Mouse (Mus musculus): ENCODE measurements around the gene Cep41. TPM values are rescaled to one million over a fixed set of nuclear protein-coding genes. Genes with fewer than 3 reads are reported as not detected.
A peak's percentile ranks its signal among the peaks of the same experiment; 100 is the strongest.

The Cep41 gene
- 6.6 TPM in 2 replicates for polyA plus RNA-seq (2012; rRNA removed)

DNA sequence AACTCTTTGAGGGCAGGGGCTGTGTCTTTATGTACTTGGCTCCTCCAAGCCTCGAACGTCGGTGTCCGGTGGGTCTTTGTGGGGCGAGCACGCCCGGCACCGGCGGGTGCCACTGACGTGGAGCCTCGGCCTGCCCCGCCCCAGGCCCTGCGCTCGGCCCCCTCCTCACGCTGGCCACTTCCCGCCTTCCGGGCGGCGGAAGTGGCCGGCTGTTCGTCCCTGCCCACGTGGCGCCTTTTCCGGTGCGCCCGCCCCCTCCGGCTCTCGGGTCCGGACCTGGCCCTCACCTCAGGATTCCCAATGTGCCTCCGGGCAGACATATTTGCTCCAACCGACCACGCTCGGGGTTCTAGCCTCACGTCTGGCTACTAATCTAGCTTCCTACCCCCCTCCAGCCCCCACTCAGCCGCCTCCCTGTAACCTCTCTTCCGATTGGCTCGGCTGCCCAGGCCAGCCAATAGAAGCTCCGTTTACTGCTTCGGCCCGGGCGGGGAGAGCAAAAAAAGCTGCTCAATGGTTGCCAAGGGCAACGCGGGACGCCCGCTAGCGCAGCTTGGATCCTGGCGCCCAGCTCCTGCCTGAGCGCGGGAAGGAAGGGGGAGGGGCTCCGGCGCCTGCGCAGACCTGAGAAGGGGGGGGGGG is at the start of gene Cep41:
Gene Cep41 (minus strand): TSS at position 400 of the 642 bp plus-strand sequence.
- WGBS, result under 1% methylated on average over 48 of the region's 52 CpGs

DNA sequence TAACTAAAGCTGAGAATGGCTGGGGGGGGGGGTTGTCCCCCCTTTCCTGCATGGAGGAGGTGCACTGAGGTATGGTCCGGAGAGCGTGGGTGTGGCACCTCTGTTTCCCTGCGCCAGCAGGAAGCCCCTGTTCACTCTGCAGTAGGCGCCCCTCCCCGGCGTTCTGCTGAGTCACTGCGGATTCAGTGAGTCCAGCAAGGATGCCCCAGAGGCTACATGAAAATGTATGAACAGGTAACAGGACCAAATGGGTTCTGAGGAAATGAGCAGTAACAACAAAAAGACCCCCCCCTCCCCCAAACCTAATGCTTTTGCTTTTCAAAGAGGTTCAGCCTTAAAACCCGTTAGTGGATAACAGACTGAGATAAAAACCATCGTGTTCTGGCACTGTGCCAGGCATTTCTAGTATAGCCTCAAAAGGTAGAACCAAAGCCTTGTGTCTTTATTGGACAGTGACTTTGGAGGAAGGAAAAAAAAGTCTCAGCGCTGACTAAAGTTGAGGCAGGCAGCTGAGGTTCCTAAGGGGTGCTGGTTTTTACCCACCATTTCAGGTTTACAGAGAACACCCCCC is 45.7 kb upstream of the Cep41 start:
- Histone ChIP-seq H3K4me1 (replicated peaks; ENCODE audit: control insufficient read depth, insufficient read depth, low read length) (no peaks in the 10 kb centered on the region; the same call in 1 of the 2 replicates), H3K36me3 (ENCODE audit: control insufficient read depth, insufficient read depth, low read length) (no peaks in the 10 kb centered on the region), H3K27me3 (ENCODE audit: control insufficient read depth, insufficient read depth, low read length) (peaks cover 9% of the 10 kb centered on the region; the same call in 1 of the 2 replicates), H3K27ac (ENCODE audit: control insufficient read depth, insufficient read depth, low read length) (no peak overlapping the region), H3K4me3 (ENCODE audit: control insufficient read depth, insufficient read depth, low read length) (no peak overlapping the region)
- TF ChIP-seq CTCF (IDR thresholded peaks at IDR 0.05; ENCODE audit: borderline replicate concordance, control insufficient read depth, extremely low read depth, insufficient read depth, low read length, poor library complexity), result no peak
- no peak for TF ChIP-seq POLR2A (IDR thresholded peaks at IDR 0.05; ENCODE audit: control insufficient read depth, extremely low read depth, insufficient read depth, low read length, poor library complexity)
- 50% methylated on average over 10 of the region's 10 CpGs for WGBS
- DNase-seq, result no peak

More for the DNA sequence above, at the start of gene Cep41:
- no peaks in the 10 kb centered on the region for H3K36me3 ChIP-seq (ENCODE audit: control insufficient read depth, insufficient read depth, low read length)
- TF ChIP-seq POLR2A (IDR thresholded peaks at IDR 0.05; ENCODE audit: control insufficient read depth, extremely low read depth, insufficient read depth, low read length, poor library complexity) (no peak), CTCF (IDR thresholded peaks at IDR 0.05; ENCODE audit: borderline replicate concordance, control insufficient read depth, extremely low read depth, insufficient read depth, low read length, poor library complexity) (no peak)
- H3K27me3 ChIP-seq (ENCODE audit: control insufficient read depth, insufficient read depth, low read length), result no peaks in the 10 kb centered on the region
- H3K27ac ChIP-seq (ENCODE audit: control insufficient read depth, insufficient read depth, low read length), result no peak within 1 kb of the TSS
- peaks cover 5% of the 10 kb centered on the region for H3K4me1 ChIP-seq (replicated peaks; ENCODE audit: control insufficient read depth, insufficient read depth, low read length)
- DNase-seq, result peak; percentile 93
- peak within 1 kb of the TSS; percentile 77 for H3K4me3 ChIP-seq (ENCODE audit: control insufficient read depth, insufficient read depth, low read length)

DNA sequence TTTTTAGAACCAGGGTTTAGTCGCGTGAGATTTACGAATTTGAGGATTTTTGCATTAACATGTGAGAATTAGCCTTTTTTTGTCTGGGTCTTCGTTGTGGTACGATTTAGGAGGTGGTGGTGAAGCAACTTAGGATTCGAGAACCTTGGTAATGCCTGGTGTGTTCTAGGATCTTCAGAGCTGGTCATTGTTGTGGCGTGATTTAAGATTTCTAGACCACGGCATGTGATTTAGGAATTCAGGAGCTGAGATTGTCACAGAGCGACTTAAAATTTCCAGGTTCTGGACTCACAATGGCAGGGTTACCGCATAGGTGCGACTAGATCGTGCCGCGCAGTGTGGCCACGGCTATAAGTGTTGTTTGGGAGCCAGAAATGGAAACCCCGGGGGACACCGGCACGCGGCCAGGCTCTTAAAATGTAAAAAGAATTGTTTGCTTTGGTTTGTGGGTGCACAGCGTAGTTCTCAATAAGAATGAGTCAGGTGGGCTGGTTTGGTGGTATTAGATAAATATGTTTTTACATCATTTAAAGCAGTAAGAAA is 45.0 kb upstream of the Cep41 start:
- Histone ChIP-seq H3K27ac (ENCODE audit: control insufficient read depth, insufficient read depth, low read length) (no peak overlapping the region), H3K4me3 (ENCODE audit: control insufficient read depth, insufficient read depth, low read length) (no peak overlapping the region), H3K36me3 (ENCODE audit: control insufficient read depth, insufficient read depth, low read length) (no peaks in the 10 kb centered on the region), H3K4me1 (replicated peaks; ENCODE audit: control insufficient read depth, insufficient read depth, low read length) (no peaks in the 10 kb centered on the region; the same call in 1 of the 2 replicates), H3K27me3 (ENCODE audit: control insufficient read depth, insufficient read depth, low read length) (peaks cover 9% of the 10 kb centered on the region; the same call in 1 of the 2 replicates)
- DNase-seq, result no peak
- no peak for TF ChIP-seq CTCF (IDR thresholded peaks at IDR 0.05; ENCODE audit: borderline replicate concordance, control insufficient read depth, extremely low read depth, insufficient read depth, low read length, poor library complexity)
- TF ChIP-seq POLR2A (IDR thresholded peaks at IDR 0.05; ENCODE audit: control insufficient read depth, extremely low read depth, insufficient read depth, low read length, poor library complexity), result no peak
- 49% methylated on average over 20 of the region's 20 CpGs for WGBS

- Histone ChIP-seq H3K4me3 (ENCODE audit: control insufficient read depth, insufficient read depth, low read length) (peak overlapping the region; percentile 40), H3K36me3 (ENCODE audit: control insufficient read depth, insufficient read depth, low read length) (no peaks in the 10 kb centered on the region), H3K4me1 (replicated peaks; ENCODE audit: control insufficient read depth, insufficient read depth, low read length) (no peaks in the 10 kb centered on the region; the same call in 1 of the 2 replicates), H3K27ac (ENCODE audit: control insufficient read depth, insufficient read depth, low read length) (no peak overlapping the region), H3K27me3 (ENCODE audit: control insufficient read depth, insufficient read depth, low read length) (peaks cover 11% of the 10 kb centered on the region; the same call in 1 of the 2 replicates)
- DNase-seq, result peak; percentile 27
- no peak for TF ChIP-seq CTCF (IDR thresholded peaks at IDR 0.05; ENCODE audit: borderline replicate concordance, control insufficient read depth, extremely low read depth, insufficient read depth, low read length, poor library complexity)
- TF ChIP-seq POLR2A (IDR thresholded peaks at IDR 0.05; ENCODE audit: control insufficient read depth, extremely low read depth, insufficient read depth, low read length, poor library complexity), result no peak
- WGBS, result 42% methylated on average over 66 of the region's 66 CpGs
Measured at GRCm38 (mm10) chr6:30737548-30738463, 44.3 kb upstream of the Cep41 start.

- H3K36me3 ChIP-seq (ENCODE audit: control insufficient read depth, insufficient read depth, low read length), result no peaks in the 10 kb centered on the region
- WGBS, result 54% methylated on average over 29 of the region's 29 CpGs
- no peak overlapping the region for H3K4me3 ChIP-seq (ENCODE audit: control insufficient read depth, insufficient read depth, low read length)
- no peak overlapping the region for H3K27ac ChIP-seq (ENCODE audit: control insufficient read depth, insufficient read depth, low read length)
- DNase-seq, result no peak
- H3K4me1 ChIP-seq (replicated peaks; ENCODE audit: control insufficient read depth, insufficient read depth, low read length), result no peaks in the 10 kb centered on the region; the same call in 1 of the 2 replicates
- TF ChIP-seq CTCF (IDR thresholded peaks at IDR 0.05; ENCODE audit: borderline replicate concordance, control insufficient read depth, extremely low read depth, insufficient read depth, low read length, poor library complexity) (no peak), POLR2A (IDR thresholded peaks at IDR 0.05; ENCODE audit: control insufficient read depth, extremely low read depth, insufficient read depth, low read length, poor library complexity) (no peak)
- peaks cover 11% of the 10 kb centered on the region; the same call in 1 of the 2 replicates for H3K27me3 ChIP-seq (ENCODE audit: control insufficient read depth, insufficient read depth, low read length)
Measured at GRCm38 (mm10) chr6:30736864-30737547, 43.5 kb upstream of the Cep41 start.
